Mouse (Mus musculus) midbrain, embryonic 16.5 days (tissue): ENCODE data around the gene Palm3. TPM values are rescaled to one million over a fixed set of nuclear protein-coding genes. Genes with fewer than 3 reads are reported as not detected.

Source experiments
- ATAC-seq: fragments of 200-750 bp; cut with Nextera tagmentation; 2 replicates; pipeline ENCODE4 v1.8.0; 2017; ENCODE audit warnings: moderate TSS enrichment
- H3K27ac ChIP-seq: fragments of 300-500 bp; sonication (generic); 2 replicates; pipeline ENCODE4 v1.5.1; 2014; ENCODE audit warnings: mild to moderate bottlenecking, low read length, mixed read lengths
- H3K27me3 ChIP-seq: fragments of 300-500 bp; sonication (generic); 2 replicates; pipeline ENCODE4 v1.6.1; 2014; ENCODE audit warnings: low read depth, low read length, mixed read lengths; ENCODE audit not compliant: control insufficient read depth, insufficient read depth
- H3K36me3 ChIP-seq: fragments of 300-500 bp; sonication (generic); 2 replicates; pipeline ENCODE4 v1.6.1; 2014; ENCODE audit warnings: mild to moderate bottlenecking, low read length, moderate library complexity, mixed read lengths; ENCODE audit not compliant: control insufficient read depth, insufficient read depth
- H3K4me1 ChIP-seq: fragments of 300-500 bp; sonication (generic); 2 replicates; pipeline ENCODE4 v1.6.1; 2014; ENCODE audit warnings: mild to moderate bottlenecking, low read length, mixed read lengths; ENCODE audit not compliant: control insufficient read depth, insufficient read depth
- H3K4me2 ChIP-seq: fragments of 300-500 bp; sonication (generic); 2 replicates; pipeline ENCODE4 v1.6.1; 2014; ENCODE audit warnings: mild to moderate bottlenecking, low read length, mixed read lengths
- H3K4me3 ChIP-seq: fragments of 300-500 bp; sonication (generic); 2 replicates; pipeline ENCODE4 v1.5.1; 2014; ENCODE audit warnings: low read depth, mild to moderate bottlenecking, low read length, moderate library complexity, mixed read lengths
- H3K9ac ChIP-seq: fragments of 300-500 bp; sonication (generic); 2 replicates; pipeline ENCODE4 v1.6.1; 2014; ENCODE audit warnings: low read depth, low read length, mixed read lengths
- H3K9me3 ChIP-seq: fragments of 300-500 bp; sonication (generic); replicated peaks from 2 replicates; pipeline ENCODE4 v1.6.1; 2014; ENCODE audit warnings: mild to moderate bottlenecking, low read length, mixed read lengths; ENCODE audit not compliant: control insufficient read depth, poor library complexity, severe bottlenecking
- WGBS: fragments of 180-500 bp; shearing (Covaris S2); extraction: QIAGEN DNeasy Blood & Tissue Kit; methylation state at CpG from one replicate; pipeline ENCODE4 v1.1.7; 2014; 5-methylcytosine and 5-hydroxymethylcytosine counted together
- polyA plus RNA-seq: library from polyadenylated mRNA; unstranded; fragments of >200 nt; fragmentation: Nextera tagmentation; extraction: Ambion mirVana; gene quantifications from 2 replicates; pipeline ENCODE4 v1.2.1, GENCODE M21; 2015

Gene Palm3
- polyA plus RNA-seq, 1 experiment from 2014 or later: 4.7 TPM

- no peak overlapping the region for H3K4me3 ChIP-seq
- no peaks in the 10 kb centered on the region for H3K9me3 ChIP-seq
- ATAC-seq: no peak
- no peak overlapping the region for H3K27ac ChIP-seq
- H3K27me3 ChIP-seq: no peaks in the 10 kb centered on the region
- 91% methylated on average over 3 of the region's 3 CpGs for WGBS
- no peak overlapping the region for H3K9ac ChIP-seq
- no peak overlapping the region for H3K4me2 ChIP-seq
- peaks cover 11% of the 10 kb centered on the region for H3K4me1 ChIP-seq
- peaks cover 15% of the 10 kb centered on the region; the same call in 1 of the 2 replicates for H3K36me3 ChIP-seq
These were observed 27.2 kb upstream of the Palm3 start for GRCm38 (mm10) chr8:83994030-83994429.

DNA sequence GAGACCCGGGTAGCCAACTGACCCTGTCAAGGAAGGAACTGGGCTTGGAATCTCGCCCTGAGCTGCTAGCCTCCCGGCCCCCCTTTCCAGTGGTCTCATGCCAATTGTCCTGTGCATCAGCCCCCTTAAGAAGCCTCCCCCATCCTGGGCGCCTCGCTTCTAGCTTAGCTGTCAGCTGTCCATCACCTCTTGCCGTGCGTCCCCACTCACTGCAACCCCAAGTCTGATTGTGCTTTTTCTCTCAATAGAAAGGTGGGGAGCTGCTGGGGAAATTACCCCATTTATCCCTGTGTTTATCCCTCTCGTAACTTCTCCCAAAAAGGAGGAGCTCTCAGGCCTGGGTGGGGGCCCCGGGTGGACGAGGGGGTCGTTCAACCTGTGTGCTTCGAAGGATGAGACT is 25.3 kb upstream of the Palm3 start:
- no peak overlapping the region for H3K4me3 ChIP-seq
- peak overlapping the region; percentile 84; the same call in 1 of the 2 replicates for H3K4me2 ChIP-seq
- H3K4me1 ChIP-seq: peaks cover 16% of the 10 kb centered on the region
- H3K27ac ChIP-seq: no peak overlapping the region
- no peaks in the 10 kb centered on the region for H3K9me3 ChIP-seq
- peaks cover 8% of the 10 kb centered on the region; the same call in 1 of the 2 replicates for H3K36me3 ChIP-seq
- no peak overlapping the region for H3K9ac ChIP-seq
- ATAC-seq: peak; percentile 30
- 10% methylated on average over 12 of the region's 12 CpGs for WGBS
- H3K27me3 ChIP-seq: peaks cover 4% of the 10 kb centered on the region; the same call in 1 of the 2 replicates

- Histone ChIP-seq H3K27ac (peak overlapping the region; percentile 91), H3K36me3 (peaks cover 3% of the 10 kb centered on the region; the same call in 1 of the 2 replicates), H3K27me3 (peaks cover 12% of the 10 kb centered on the region; the same call in 1 of the 2 replicates), H3K4me3 (peak overlapping the region; percentile 77), H3K9ac (peak overlapping the region; percentile 80), H3K4me2 (peak overlapping the region; percentile 84), H3K4me1 (peaks cover 16% of the 10 kb centered on the region), H3K9me3 (no peaks in the 10 kb centered on the region)
- WGBS: 0% methylated on average over 45 of the region's 103 CpGs
- peak; percentile 59 for ATAC-seq
These were observed 24.4 kb upstream of the Palm3 start for GRCm38 (mm10) chr8:83996567-83997505.

DNA sequence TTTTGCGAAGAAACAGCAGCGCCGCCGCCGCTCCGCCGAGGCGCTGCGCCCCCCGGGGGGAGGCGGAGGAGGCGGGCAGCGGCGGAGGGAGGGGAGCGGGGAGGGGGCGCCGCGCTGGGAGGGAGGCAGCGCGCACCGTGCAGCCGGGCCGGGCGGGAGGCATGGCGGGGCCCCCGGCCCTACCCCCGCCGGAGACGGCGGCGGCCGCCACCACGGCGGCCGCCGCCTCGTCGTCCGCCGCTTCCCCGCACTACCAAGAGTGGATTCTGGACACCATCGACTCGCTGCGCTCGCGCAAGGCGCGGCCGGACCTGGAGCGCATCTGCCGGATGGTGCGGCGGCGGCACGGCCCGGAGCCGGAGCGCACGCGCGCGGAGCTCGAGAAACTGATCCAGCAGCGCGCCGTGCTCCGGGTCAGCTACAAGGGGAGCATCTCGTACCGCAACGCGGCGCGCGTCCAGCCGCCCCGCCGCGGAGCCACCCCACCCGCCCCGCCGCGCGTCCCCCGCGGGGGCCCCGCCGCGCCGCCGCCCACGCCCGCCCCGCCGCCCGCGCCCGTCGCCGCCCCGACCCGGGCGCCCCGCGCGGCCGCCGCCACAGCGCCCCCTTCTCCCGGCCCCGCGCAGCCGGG is 23.6 kb upstream of the Palm3 start, which contains the start of gene Samd1:
Gene Samd1 (plus strand): TSS at position 162 of the 631 bp plus-strand sequence.
- Histone ChIP-seq H3K4me2 (peak within 1 kb of the TSS; percentile 89), H3K4me3 (peak within 1 kb of the TSS; percentile 77), H3K27ac (peak within 1 kb of the TSS; percentile 91), H3K9ac (peak within 1 kb of the TSS; percentile 80), H3K36me3 (0 out of 2 replicates have a peak, but pooled peaks cover 3% of the 10 kb centered on the region), H3K9me3 (no peaks in the 10 kb centered on the region), H3K27me3 (peaks cover 12% of the 10 kb centered on the region; the same call in 1 of the 2 replicates), H3K4me1 (peaks cover 16% of the 10 kb centered on the region)
- ATAC-seq: 0 out of 2 replicates have a peak, but pooled peaks have one; percentile 7
- WGBS: 0% methylated on average over 39 of the region's 112 CpGs

DNA sequence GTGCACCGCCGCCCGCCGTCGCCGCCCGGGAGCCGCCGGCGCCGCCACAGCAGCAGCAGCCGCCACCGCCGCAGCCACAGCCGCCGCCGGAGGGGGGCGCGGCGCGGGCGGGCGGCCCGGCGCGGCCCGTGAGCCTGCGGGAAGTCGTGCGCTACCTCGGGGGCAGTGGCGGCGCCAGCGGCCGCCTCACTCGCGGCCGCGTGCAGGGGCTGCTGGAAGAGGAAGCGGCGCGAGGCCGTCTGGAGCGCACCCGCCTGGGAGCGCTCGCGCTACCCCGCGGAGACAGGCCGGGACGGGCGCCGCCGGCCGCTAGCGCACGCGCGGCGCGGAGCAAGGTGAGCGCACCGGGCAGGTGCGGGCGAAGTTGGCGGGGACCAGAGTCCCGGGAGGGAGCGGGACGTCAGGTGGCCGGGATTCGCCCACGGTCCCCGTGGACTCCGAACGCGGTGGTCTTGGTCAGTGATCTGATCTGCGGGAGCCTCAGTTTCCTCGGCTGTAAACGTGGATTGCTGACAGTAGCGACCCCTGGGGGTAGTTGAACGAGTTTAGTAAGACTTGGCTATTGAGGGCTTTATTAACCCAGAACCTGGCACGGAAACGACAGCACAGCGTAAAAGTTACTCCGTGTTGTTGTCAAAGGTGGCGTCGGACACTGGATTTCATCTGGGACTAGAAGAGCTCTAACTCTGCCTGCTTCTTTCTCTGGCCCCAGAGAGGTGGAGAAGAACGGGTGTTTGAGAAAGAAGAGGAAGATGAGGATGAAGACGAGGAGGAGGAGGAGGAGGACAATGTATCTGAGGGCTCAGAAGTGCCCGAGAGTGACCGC is 22.8 kb upstream of the Palm3 start:
- H3K4me1 ChIP-seq: peaks cover 19% of the 10 kb centered on the region
- peak overlapping the region; percentile 79 for H3K27ac ChIP-seq
- H3K9me3 ChIP-seq: no peaks in the 10 kb centered on the region
- peak; percentile 8; the same call in 1 of the 2 replicates for ATAC-seq
- H3K4me2 ChIP-seq: peak overlapping the region; percentile 89
- 1% methylated on average over 57 of the region's 92 CpGs for WGBS
- H3K36me3 ChIP-seq: 0 out of 2 replicates have a peak, but pooled peaks cover 3% of the 10 kb centered on the region
- H3K9ac ChIP-seq: peak overlapping the region; percentile 80
- H3K4me3 ChIP-seq: peak overlapping the region; percentile 77
- H3K27me3 ChIP-seq: peaks cover 12% of the 10 kb centered on the region; the same call in 1 of the 2 replicates

- Histone ChIP-seq H3K4me1 (peaks cover 19% of the 10 kb centered on the region), H3K36me3 (0 out of 2 replicates have a peak, but pooled peaks cover 3% of the 10 kb centered on the region), H3K9ac (peak overlapping the region; percentile 46; the same call in 1 of the 2 replicates), H3K4me2 (peak overlapping the region; percentile 89), H3K27me3 (peaks cover 12% of the 10 kb centered on the region; the same call in 1 of the 2 replicates), H3K9me3 (no peaks in the 10 kb centered on the region), H3K27ac (no peak overlapping the region), H3K4me3 (peak overlapping the region; percentile 77)
- 68% methylated on average over 16 of the region's 16 CpGs for WGBS
- ATAC-seq: no peak
These were observed 22.1 kb upstream of the Palm3 start for GRCm38 (mm10) chr8:83999057-83999705.

GRCm38 (mm10) chr8:83999825-84000224 is 21.4 kb upstream of the Palm3 start:
- ATAC-seq: no peak
- Histone ChIP-seq H3K4me1 (peaks cover 19% of the 10 kb centered on the region), H3K4me3 (no peak overlapping the region), H3K27ac (no peak overlapping the region), H3K4me2 (no peak overlapping the region), H3K9ac (no peak overlapping the region), H3K36me3 (0 out of 2 replicates have a peak, but pooled peaks cover 3% of the 10 kb centered on the region), H3K27me3 (peaks cover 12% of the 10 kb centered on the region; the same call in 1 of the 2 replicates), H3K9me3 (no peaks in the 10 kb centered on the region)
- 96% methylated on average over 2 of the region's 2 CpGs for WGBS
